Mouse (Mus musculus) cortical plate, adult 2 months (tissue): ENCODE measurements around the gene Nanos1.

Experiments
- CTCF ChIP-seq: fragments of 200-500 bp; IDR thresholded peaks from 2 replicates; pipeline ENCODE4 v1.5.1; 2011; ENCODE audit warnings: mild to moderate bottlenecking, control low read depth, low read length; ENCODE audit not compliant: insufficient read depth; ENCODE audit errors: extremely low read depth
- POLR2A ChIP-seq: fragments of 200-500 bp; IDR thresholded peaks from 2 replicates; pipeline ENCODE4 v1.6.1; 2011; ENCODE audit warnings: mild to moderate bottlenecking, low read length, control low read depth; ENCODE audit not compliant: insufficient read depth; ENCODE audit errors: extremely low read depth

- TF ChIP-seq CTCF (no peak), POLR2A (no peak)
Measured at GRCm38 (mm10) chr19:60797415-60797814, 41.6 kb downstream of the Nanos1 start.
